Comparison of ENCODE assay signal across 10 mouse cellular contexts in genomic region chr4:107962044-107962732, GRCm38 (mm10). TPM values are rescaled to one million over a fixed set of nuclear protein-coding genes. Genes with fewer than 3 reads are reported as not detected.
A peak's percentile ranks its signal among the peaks of the same experiment; 100 is the strongest.
DNase-seq lines count a peak whose midpoint lies in the region; ATAC-seq and TF ChIP-seq lines count a peak whose summit lies in the region.
"Had no signal": no experiment of that assay in that cellular context is flagged by ENCODE, and none has a peak within 500 bp of the region (broad histone marks: within the 10 kb centered on the region; RNA-seq: fewer than 3 reads in every experiment).

No protein-coding gene starts in this region.

- DNase-seq in adrenal gland, adult 2 months = peak; percentile 38
- no peak for DNase-seq in adrenal gland, adult 8-10 months
- DNase-seq in retina, postnatal 1 day = peak; percentile 65
- DNase-seq in retina, embryonic 14.5 days (ENCODE audit: low spot score) = no peak
- peak; percentile 79 for DNase-seq in heart, postnatal 25 days (ENCODE audit: low spot score)
- DNase-seq in left cerebral cortex, adult 2 months (ENCODE audit: extremely low spot score in 1 of 2, low spot score in 2 of 2) = no peak
- no peak for DNase-seq in left cerebral cortex, adult 9 months (ENCODE audit: low spot score in 2 of 2)

- no peak overlapping the region for H3K27ac ChIP-seq in left cerebral cortex, adult 2 months
- H3K27ac ChIP-seq: neural tube, embryonic 12.5 days had no signal

- intact Hi-C loops in heart, postnatal 25 days (cut with DNase I) = loop anchor here (2.0 kb wide), 1 partner anchor 55 kb away; no protein-coding TSS in a partner anchor
- intact Hi-C loops in left cerebral cortex, adult 2 months (cut with DNase I) = no loop called here

- H3K4me3 ChIP-seq in left cerebral cortex, adult 2 months = no peak overlapping the region
- H3K4me3 ChIP-seq: neural tube, embryonic 12.5 days had no signal

- no peak for TF ChIP-seq CTCF in left cerebral cortex, adult 2 months (IDR thresholded peaks at IDR 0.05)

- peak; percentile 69 for ATAC-seq in megakaryocyte-erythroid progenitor cell, adult 5-6 weeks (replicated peaks; ENCODE audit: low FRiP score, low TSS enrichment, poor library complexity, severe bottlenecking)

RNA-seq across cellular contexts. Expression of gene Slc1a7, which starts 5.9 kb away (rescaled TPM):
- total RNA-seq in adrenal gland, adult 2 months (2021) = under 1 TPM; 0.20 to 0.48 TPM
- 0.20 and 0.22 TPM in 2 replicates for polyA plus RNA-seq in adrenal gland, adult 2 months (2012; rRNA removed)
- total RNA-seq in adrenal gland, adult 8-10 months (2022) = under 1 TPM; 0.35 to 0.73 (median 0.49) TPM
- total RNA-seq in heart, postnatal 25 days (2021) = under 1 TPM; 0.29 to 0.39 TPM
- total RNA-seq in megakaryocyte-erythroid progenitor cell, adult 5-6 weeks (2014; fragmentation: Nextera tagmentation) = not detected in 2 replicates
- not detected in 2 replicates for total RNA-seq in megakaryocyte-erythroid progenitor cell, adult 5-6 weeks (2017)
- under 1 TPM; 0.43 to 0.94 TPM for total RNA-seq in left cerebral cortex, adult 2 months (2021)
- polyA plus RNA-seq: C2C12; neural tube, embryonic 12.5 days had no signal

RNA-seq across cellular contexts. Expression of gene Cpt2, which starts 38.8 kb away (rescaled TPM):
- total RNA-seq in adrenal gland, adult 2 months (2021) = 100 to 1,000 TPM; 231 to 235 TPM
- polyA plus RNA-seq in adrenal gland, adult 2 months (2012; rRNA removed) = 475 and 582 TPM in 2 replicates
- 100 to 1,000 TPM in 3 of 4 experiments, 10 to 100 TPM in 1; 92.3 to 198 (median 141) TPM for total RNA-seq in adrenal gland, adult 8-10 months (2022)
- total RNA-seq in heart, postnatal 25 days (2021) = 100 to 1,000 TPM; 269 to 275 TPM
- 48.6 and 51.8 TPM in 2 replicates for total RNA-seq in megakaryocyte-erythroid progenitor cell, adult 5-6 weeks (2014; fragmentation: Nextera tagmentation)
- 25.6 and 44.4 TPM in 2 replicates for total RNA-seq in megakaryocyte-erythroid progenitor cell, adult 5-6 weeks (2017)
- 1 to 10 TPM; 4.3 to 7.6 TPM for total RNA-seq in left cerebral cortex, adult 2 months (2021)

Comparison
In these comparisons a context has a peak if more than half of its experiments do, and no peak if none do; other contexts are left out.
1. DNase-seq: peak in adrenal gland, adult 2 months (single experiment), retina, postnatal 1 day (single experiment) and heart, postnatal 25 days (single experiment); none in adrenal gland, adult 8-10 months (single experiment), retina, embryonic 14.5 days (single experiment), left cerebral cortex, adult 2 months (0 of 2) and left cerebral cortex, adult 9 months (0 of 2).